Mouse (Mus musculus) heart, adult 18-20 months (tissue): ENCODE measurements around the gene Aarsd1. TPM values are rescaled to one million over a fixed set of nuclear protein-coding genes. Genes with fewer than 3 reads are reported as not detected.
"Not testable (repeated sequence)": the region's sequence is repeated elsewhere in the genome, so short reads cannot be mapped to it uniquely, and the experiment has no call there.

Experiments used
- DNase-seq, 2 experiments: peaks; one replicate each; pipeline ENCODE4 v3.0.0; 2021 to 2022; ENCODE audit warnings: mixed read lengths in 1 of 2
- total RNA-seq, 2 experiments: library from RNA; stranded (reverse); gene quantifications; 2 replicates each; pipeline ENCODE4 v1.2.3; 2021

Gene Aarsd1
- total RNA-seq, 2 experiments from 2014 or later: 18.5 to 22.9 TPM

DNA sequence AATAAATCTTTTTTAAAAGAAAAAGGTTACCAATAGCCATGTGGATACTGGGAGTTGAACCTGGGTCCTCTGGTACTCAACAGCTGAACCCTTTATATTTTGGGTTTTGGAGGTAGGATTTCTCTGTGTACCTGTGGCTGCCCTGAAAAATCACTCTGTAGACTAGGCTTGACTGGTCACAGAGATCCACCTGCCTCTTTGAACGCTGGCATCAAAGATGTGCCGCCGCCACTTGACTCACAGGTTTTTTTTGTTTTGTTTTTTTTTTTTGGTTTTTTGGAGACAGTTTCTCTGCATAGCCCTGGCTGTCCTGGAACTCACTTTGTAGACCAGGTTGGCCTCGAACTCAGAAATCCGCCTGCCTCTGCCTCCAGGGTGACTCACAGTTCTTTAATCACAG lies 30.4 kb upstream of the Aarsd1 start:
- DNase-seq: no peak

DNA sequence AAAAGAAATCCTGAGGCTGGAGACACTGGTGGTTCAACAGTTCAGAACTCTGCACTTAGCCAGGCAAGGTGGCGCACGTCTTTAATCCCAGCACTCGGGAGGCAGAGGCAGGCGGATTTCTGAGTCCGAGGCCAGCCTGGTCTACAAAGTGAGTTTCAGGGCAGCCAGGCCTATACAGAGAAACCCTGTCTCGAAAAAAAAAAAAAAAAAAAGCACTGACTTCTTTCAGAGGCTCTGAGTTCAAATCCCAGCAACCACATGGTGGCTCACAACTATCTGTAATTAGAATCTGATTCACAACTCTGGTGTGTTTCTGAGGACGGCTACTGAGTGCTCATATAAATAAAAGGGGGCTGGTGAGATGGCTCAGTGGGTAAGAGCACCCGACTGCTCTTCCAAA lies 29.4 kb upstream of the Aarsd1 start:
- DNase-seq: not testable (repeated sequence)

DNA sequence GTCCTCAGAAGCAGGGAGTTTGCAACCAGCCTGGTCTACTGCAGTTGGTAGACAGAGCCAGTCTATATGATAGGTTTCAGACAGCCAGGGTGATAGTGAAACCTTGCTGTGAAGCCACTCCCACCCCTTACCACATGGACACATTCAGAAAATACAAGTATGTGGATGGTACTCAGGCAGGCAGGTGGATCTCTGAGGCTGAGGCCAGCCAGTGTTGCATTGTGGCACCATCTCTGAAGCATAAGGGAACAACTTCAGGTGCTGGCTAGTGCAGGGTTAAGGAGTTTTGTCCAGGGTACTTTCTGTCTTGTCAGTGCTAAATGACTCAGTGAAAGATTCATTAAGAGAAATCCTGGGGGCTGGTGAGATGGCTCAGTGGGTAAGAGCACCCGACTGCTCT lies 28.9 kb upstream of the Aarsd1 start:
- DNase-seq: no peak

DNA sequence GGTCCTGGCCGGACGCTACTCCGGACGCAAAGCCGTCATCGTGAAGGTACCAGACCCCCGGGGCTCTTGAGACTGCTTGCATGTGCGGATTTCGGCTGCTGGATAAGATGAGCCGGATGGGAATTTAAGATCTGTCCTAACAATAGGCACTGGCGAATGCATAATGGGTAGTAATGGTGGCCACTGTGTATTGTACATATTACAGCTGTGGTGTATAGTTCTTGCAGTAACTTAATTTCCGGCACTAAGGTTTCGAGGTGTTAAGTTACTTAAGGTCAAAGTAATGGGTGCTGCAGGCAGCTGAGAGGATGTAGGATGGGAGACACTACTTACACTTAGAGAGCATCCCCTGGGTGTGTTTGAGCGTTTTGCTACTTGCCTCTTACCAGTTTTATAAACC lies 25.3 kb upstream of the Aarsd1 start:
- no peak for DNase-seq

DNA sequence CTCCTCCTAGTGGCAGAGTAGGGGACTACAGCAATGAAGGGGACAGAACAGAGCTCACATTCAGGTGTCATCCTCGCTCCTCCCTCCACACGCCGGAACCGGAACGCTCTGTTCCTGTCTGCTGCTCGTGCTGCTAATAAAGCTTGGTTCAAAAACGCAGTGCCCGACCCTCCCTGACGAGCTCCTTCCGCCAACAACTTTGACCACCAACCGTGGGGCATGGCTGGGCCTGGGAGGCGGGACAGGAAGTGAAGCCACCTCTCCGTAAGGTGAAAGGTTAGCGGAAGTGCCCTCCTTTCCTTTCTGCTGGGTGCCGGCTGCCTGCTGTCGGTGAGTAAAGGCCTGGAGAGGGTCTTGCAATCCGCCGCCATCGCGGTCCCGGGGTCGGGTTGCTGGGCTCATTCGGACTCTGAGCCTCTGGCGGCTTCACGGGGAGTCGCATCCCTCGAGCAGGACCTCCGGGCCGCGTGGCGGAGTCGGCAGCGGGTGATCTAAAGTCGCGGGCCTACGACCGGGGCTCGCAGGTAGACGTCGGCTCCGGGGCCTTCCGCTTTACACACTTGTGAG lies 24.8 kb upstream of the Aarsd1 start, which contains the start of gene Rpl27:
TSS of gene Rpl27 (plus strand) at position 172 of the 567 bp plus-strand sequence.
- peak; percentile 96 to 99 for DNase-seq

DNA sequence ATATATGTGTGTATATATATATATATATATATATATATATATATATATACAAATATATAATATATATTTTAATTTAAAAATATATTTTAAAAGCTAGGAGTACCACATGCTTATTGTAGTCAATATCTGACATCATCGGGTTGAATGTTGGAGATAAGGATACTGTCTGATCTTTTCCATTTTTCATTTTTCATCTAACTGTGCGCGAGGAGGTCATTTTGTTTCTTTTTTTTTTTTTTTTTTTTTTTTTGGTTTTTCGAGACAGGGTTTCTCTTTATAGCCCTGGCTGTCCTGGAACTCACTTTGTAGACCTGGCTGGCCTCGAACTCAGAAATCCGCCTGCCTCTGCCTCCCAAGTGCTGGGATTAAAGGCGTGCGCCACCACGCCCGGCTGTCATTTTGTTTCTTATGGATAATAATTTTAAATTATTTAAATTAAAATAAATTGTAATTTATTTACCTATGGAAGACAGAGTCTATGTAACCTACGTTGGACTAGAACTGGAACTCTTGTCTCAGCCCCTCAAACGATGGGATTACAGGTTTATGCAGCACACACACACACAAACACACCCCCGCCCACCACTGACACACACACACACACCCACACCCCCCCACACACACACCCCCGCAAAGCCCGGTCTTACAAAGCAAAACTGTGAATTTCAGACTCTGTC lies 24.2 kb upstream of the Aarsd1 start:
- not testable (repeated sequence) for DNase-seq

DNA sequence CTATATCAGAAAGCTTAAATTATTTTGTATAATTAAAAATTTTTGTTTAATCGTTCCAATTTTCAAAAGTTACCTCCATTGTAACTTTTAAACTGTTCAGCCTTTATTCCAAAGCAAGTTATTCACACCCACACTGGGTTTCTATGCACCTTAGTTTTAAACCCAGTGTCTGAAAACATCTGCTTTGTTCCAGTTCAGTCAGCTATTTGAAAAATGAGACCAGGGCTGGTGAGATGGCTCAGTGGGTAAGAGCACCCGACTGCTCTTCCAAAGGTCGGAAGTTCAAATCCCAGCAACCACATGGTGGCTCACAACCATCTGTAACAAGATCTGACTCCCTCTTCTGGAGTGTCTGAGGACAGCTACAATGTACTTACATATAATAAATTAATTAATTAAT lies 20.6 kb upstream of the Aarsd1 start:
- not testable (repeated sequence) for DNase-seq

DNA sequence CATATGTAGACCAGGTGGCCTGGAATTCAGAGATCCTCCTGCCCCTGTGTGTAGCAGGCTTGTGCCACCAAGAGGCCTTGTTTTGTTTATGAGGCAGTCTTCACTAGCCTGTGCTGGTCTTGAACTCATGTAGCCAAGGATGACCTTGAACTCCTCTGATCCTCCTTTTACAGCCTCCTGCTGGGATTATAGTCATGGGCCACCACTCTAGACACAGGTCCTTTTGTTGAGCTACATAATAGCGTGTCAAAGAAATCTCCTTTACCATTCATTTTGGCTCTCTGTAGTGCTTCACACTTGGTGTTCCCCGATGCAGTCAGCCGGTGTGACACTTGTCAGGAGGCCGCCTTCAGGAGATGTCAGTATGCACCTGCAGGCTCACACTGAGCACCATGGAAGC lies 19.5 kb upstream of the Aarsd1 start:
- no peak for DNase-seq

DNA sequence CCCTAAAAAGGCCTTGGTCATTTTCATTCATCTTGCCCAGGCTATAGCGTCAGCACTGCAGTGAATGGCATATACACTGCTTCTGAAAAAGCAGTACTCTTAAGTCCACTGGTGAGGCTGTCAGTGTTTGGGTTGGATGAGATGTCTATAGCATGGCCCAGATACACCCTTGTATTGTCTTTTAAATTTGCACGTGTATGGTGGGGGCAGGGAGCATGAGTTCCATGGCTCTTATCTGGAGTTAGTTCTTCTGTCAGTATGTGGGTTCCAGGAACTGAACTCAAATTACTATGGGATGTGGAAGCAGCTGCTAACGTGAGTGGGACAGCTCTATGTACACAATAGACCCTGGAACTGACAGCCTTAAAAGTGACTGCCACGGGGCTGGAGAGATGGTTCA lies 18.4 kb upstream of the Aarsd1 start:
- no peak for DNase-seq

DNA sequence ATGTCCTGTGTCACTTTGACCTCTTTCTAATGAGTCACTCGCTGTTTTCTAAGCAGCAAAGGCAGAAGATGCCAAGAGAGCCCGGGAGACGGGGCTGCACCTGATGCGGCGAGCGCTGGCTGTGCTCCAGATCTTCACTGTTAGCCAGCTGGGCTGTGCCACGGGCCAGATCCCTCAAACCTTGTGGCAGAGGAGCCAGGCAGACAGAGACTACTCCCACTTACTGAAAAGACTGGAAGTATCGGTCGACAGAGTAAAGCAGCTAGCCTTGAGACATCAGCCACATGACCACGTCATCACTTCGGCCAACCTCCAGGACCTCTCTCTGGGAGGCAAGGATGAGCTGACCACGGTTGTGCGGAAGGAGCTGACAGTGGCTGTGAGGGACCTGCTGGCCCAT lies 16.0 kb upstream of the Aarsd1 start:
- DNase-seq: no peak

DNA sequence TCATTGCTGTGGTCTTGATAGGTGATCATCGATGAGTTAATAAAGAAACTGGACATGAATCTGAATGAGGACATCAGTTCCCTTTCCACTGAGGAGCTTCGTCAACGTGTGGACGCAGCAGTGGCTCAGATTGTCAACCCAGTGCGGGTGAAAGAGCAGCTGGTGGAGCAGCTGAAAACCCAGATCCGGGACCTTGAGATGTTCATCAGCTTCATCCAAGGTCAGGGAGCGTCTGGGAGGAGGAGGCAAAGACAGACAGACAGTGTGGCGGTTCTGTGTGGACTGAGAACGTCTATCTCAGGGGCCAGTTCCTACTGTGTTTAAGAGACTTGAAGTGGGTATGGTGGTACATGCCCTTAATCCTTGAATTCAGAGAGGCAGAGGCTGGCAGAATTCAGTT lies 13.9 kb upstream of the Aarsd1 start:
- DNase-seq: no peak

DNA sequence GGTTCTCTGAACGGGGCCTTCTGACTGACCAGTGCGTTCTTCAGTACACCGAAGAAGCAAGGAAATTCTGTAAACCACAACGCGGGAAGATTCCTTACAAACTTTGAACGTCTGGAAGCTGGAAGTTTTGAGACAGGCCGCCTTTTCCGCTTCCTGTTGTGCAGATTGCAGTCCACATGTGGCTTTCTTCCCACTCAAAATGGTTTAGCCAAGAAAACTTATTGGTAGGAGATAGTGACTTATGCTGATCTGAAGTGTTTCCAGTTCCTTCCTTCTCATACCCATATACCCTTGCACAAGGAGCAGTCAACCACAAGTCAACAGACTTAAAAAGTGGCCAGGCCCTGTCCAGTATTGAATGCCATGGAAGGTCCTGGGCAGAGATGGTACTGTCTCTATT lies 8.8 kb upstream of the Aarsd1 start:
- no peak for DNase-seq

DNA sequence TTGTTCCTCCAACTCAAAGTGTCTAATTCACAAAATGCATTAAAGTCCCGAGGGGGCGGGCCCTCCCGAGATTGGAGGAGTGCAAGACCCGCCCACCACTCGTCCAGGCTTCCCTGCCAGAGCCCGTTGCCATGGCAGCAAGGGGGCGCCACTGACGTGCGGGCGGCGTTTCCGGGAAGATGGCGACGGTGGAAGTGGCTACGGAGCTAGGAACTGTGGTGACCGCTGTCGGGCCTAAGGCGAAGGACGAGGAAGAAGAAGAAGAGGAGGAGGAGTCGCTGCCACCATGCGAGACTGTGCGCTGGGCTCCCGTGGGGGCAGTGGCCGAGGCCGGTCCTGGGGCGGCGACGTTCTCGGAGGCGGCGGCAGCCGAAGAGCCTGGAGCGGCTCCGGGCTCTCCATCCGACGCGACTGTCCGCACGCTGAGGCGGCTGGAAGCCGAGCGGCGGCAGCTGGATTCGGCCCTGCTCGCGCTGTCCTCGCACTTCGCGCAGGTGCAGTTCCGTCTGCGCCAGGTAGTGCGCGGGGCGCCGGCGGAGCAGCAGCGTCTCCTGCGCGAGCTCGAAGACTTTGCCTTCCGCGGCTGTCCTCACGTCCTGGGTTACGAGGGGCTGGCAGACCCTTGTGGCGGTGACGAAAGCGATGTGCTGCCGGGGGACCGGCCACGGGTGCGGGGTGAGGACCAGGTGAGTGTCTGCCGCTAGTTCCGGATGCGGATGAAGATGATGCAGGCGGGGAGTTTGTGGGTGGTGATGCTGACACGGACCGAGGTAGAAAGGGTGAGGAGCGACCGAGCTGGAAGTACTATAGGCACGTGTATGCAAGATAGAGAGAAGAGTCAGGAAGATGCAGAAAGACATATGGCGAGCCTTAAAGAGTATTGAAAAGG lies 7.8 kb upstream of the Aarsd1 start, which contains the start of the genes Rundc1 and Ptges3l:
TSS of gene Rundc1 (plus strand) at position 161 of the 889 bp plus-strand sequence.
TSS of gene Ptges3l (minus strand) at position 409 of the 889 bp plus-strand sequence.
- DNase-seq: peak; percentile 98 to 99

DNA sequence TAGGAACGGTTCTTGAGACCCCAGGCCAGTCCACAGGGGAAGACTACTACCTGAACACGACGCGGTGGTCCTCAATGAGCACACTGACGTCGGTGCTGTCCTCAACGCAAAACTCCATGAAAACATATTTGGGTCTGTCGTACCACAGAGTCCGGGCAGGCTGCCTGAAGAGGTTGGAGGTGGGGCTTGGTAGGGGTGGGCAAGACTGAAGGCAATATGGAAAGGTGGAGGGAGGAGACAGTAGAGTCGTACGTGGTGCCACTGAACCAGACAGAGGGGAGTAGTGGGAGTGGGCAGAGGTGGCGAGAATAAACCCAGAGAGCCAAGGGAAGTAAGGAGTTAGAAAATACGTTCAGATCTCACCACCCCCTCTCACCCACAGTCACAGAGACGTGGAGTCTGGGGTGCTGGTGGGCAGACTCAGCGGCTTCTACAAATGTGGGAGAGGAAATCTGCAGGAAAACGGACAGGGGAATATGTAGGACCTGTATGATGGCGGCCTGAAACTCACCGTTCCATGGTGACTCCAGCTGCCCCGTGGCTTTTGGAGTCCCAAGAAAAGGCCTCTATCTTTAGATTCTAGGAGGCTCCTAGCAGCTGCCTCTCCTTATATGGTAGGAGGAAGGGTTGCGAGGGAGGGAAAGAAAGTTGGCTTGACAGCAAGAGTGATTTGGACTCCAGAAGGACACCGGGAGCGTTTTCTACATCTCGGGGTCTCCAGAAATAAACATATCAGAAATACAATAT lies 6.9 kb upstream of the Aarsd1 start, which contains the start of gene Gm27029:
TSS of gene Gm27029 (minus strand) at position 692 of the 747 bp plus-strand sequence.
- peak; percentile 21 to 51 for DNase-seq

DNA sequence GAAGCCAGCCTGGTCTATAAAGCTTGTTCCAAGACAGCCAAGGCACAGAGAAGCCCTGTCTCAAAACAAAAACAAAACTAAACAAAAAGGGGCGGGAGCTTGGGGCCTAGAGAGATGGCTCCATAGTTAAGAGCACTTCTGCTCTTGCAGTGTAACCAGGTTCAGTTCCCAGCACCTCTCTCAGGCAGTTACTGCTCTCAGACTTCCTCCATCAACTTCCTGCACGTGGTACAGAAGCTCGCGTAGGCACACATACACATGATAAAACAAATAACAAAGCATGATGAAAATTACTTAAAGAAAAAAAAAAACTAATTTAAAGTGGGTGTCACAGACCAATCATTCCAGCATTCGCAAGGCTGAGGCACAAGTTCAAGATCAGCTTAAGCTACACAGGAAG lies 2.7 kb upstream of the Aarsd1 start:
- no peak for DNase-seq

DNA sequence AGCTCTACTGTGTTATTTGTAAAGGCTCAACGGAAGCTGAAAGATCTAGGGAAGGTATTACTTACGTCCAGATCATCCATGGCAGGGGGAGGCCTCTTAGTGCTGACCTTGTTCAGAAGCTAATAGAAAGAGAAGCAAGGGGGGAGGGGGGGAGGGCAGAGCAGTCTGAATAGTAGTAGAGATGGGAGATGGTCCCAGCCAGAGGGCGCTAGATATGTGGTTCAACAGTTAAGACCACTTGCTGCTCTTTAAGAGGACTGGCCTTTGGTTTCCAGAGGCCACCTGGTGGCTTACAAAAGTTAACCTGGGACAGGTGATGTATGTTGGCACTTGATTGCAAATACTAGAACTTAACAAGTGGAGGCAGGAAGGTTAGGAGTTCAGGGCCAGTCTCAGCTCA lies 2.2 kb upstream of the Aarsd1 start:
- DNase-seq: no peak

DNA sequence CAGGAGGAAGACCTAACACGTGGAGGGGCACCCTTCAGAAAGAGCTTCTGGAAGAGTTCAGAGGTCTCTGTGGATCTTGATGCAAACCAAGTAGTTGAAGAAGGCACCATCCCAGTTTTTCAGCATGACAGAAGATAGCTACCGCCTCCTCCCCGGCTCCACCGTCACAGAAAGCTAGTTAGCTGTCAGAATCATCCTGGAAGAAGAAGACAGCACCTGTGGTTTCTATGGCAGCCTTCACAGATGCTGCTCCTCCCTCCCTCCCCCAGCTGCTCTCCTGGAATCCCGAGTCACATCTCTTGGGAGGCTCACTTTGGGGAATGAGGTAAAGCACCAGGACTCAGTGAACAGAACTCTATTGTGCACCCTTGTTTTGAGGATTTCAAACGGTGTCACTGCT lies 1.6 kb upstream of the Aarsd1 start:
- no peak for DNase-seq

DNA sequence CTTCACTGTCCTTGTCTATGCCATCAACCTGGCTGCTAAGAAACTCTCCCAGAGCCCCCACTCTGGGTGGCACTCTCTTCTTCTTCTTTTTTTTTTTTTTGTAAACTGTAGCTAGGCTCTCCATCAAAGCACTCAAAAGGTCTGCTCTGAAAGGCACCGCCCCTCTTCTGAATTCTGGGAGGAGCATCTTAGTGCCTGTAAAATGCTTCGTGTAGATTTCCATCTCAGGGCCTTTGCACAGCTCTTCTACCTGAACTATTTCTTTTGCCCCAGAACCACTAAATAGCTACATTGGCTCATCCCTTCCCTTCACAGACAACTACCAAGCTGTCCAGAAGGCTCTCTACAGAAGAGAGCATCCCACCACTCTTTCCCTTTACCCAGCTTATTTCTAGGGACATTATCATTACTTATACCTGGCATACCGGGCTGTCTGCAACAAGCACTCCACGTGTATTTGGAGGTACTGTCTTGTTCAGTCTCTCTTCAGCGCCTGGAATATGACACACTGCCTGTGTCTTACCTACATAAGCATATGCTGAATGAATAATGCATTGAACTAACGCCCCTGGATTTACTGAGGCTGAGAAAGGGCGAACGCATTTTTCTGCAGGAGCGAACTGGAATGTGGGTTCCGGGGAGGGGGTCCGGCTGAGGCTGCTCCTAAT lies 848 bp downstream of the Aarsd1 start:
- no peak for DNase-seq

DNA sequence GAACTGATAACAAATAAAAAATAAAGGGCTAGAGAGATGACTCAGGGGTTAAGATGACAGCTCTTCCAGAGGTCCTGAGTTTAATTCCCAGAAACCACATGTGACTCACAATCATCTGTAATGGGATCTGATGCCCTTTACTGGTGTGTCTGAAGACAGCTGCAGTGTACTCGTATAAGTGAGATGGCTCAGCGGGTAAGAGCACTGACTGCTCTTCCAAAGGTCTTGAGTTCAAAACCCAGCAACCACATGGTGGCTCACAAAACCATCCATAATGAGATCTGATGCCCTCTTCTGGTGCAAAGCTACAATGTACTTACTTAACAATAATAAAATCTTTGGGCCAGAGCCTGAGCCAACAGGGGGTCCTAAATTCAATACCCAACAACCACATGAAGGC lies 2.1 kb downstream of the Aarsd1 start:
- no peak for DNase-seq

DNA sequence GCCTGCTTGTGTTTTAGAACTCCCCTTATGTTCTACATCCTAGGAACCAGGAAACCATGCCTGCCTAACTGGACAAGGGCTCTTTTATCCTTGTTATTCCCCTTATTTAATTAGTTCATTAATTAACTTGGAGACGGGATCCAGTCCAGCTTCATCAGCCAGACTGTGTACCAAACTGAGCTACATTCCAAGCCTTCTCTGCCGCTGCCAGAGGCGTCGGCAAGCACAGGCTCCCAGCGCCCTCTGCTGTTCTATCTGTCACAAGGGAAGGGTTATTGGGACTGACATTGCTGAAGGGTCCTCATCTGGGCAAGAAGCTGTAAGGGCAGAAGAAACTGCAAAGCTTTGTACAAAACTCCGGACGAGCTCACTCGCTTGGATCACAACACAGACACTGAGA lies 22.3 kb downstream of the Aarsd1 start:
- DNase-seq: peak; percentile 69 to 85

DNA sequence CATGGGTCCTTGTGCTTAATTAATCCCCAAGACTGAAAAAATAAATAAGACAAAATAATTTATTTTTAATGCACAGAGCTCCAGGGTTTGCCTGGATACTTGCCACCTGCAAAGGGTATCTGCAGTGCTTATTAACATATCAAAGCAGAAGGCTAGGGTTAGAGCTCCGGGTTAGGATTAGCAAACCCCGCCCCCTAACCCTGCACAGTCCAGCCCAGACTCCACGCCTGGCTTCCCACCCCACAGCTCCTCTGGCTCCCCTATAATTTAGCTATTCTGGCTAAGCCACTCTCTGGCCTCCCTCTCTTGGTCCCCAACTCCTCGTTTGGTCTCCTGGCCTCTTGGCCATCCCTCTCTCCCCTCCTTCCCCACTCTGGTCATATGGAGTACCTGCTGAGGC lies 35.6 kb downstream of the Aarsd1 start:
- no peak for DNase-seq

DNA sequence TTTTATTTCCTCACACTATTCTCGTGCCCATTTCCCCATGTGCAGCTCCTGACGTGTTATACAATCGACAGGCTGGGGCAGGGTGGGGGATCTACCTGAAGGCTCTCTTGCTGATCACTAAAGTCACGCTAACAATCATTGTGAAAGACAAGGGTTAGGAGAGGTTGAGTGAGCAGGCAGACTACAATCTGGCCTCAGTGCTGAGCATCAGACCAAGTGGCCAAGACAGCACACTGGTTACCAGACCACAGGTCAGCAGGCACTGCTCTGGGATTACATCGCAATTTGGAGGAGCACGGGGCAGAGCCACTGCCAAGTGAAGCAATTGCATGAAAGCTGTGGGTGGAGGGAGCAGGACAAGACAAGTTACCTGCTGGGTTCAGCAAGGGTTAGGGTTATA lies 38.5 kb downstream of the Aarsd1 start:
- no peak for DNase-seq
